ENCODE assay signal across 16 mouse cellular contexts in genomic region chr11:34780786-34781185, GRCm38 (mm10).
"Had no signal": no experiment of that assay in that cellular context is flagged by ENCODE, and none has a peak within 500 bp of the region (broad histone marks: within the 10 kb centered on the region; RNA-seq: fewer than 3 reads in every experiment).

No protein-coding gene starts in this region.

- H3K9me3 ChIP-seq: limb, embryonic 12.5 days; liver, embryonic 13.5 days; lung, embryonic 15.5 days; midbrain, embryonic 13.5 days; neural tube, embryonic 13.5 days; stomach, embryonic 15.5 days had no signal

- ATAC-seq: liver, postnatal 0 days; midbrain, embryonic 13.5 days had no signal

- H3K4me3 ChIP-seq: layer of hippocampus, adult 2 months; limb, embryonic 12.5 days; liver, embryonic 13.5 days; lung, embryonic 15.5 days; midbrain, embryonic 13.5 days; neural tube, embryonic 13.5 days; stomach, embryonic 15.5 days had no signal

- H3K27me3 ChIP-seq: limb, embryonic 12.5 days; liver, embryonic 13.5 days; lung, embryonic 15.5 days; midbrain, embryonic 13.5 days; neural tube, embryonic 13.5 days; stomach, embryonic 15.5 days had no signal

- H3K27ac ChIP-seq: layer of hippocampus, adult 2 months; limb, embryonic 12.5 days; liver, embryonic 13.5 days; lung, embryonic 15.5 days; midbrain, embryonic 13.5 days; neural tube, embryonic 13.5 days; stomach, embryonic 15.5 days had no signal

- H3K9ac ChIP-seq: limb, embryonic 12.5 days; liver, embryonic 13.5 days; liver, postnatal 0 days; lung, embryonic 15.5 days; midbrain, embryonic 13.5 days; neural tube, embryonic 13.5 days; stomach, embryonic 15.5 days had no signal

- DNase-seq: kidney, postnatal 10 days; kidney, postnatal 4 days; liver; liver, embryonic 13.5 days; liver, postnatal 0 days; lung, postnatal 14 days; right cerebral cortex, adult 18-20 months; right cerebral cortex, postnatal 25 days; thymus, adult 2 months; thymus, postnatal 25 days had no signal

- H3K36me3 ChIP-seq: limb, embryonic 12.5 days; liver, embryonic 13.5 days; lung, embryonic 15.5 days; midbrain, embryonic 13.5 days; neural tube, embryonic 13.5 days; stomach, embryonic 15.5 days had no signal

- H3K4me2 ChIP-seq: limb, embryonic 12.5 days; liver, embryonic 13.5 days; lung, embryonic 15.5 days; midbrain, embryonic 13.5 days; neural tube, embryonic 13.5 days; stomach, embryonic 15.5 days had no signal

- H3K4me1 ChIP-seq: limb, embryonic 12.5 days; lung, embryonic 15.5 days; midbrain, embryonic 13.5 days; neural tube, embryonic 13.5 days; stomach, embryonic 15.5 days had no signal
